Mouse (Mus musculus) CH12.LX (cell line): Measurements from ENCODE around the gene Rhot1. TPM values are rescaled to one million over a fixed set of nuclear protein-coding genes. Genes with fewer than 3 reads are reported as not detected.
A peak's percentile ranks its signal among the peaks of the same experiment; 100 is the strongest.
"Not testable (repeated sequence)": the region's sequence is repeated elsewhere in the genome, so short reads cannot be mapped to it uniquely, and the experiment has no call there.

Experiments
- DNase-seq: peaks from one replicate; pipeline ENCODE4 v3.0.0-alpha.2; 2013; ENCODE audit errors: extremely low read depth
- H3K27ac ChIP-seq: 2 replicates; pipeline ENCODE4 v1.5.1; 2012; ENCODE audit warnings: low read depth, mild to moderate bottlenecking, control low read depth, moderate library complexity; ENCODE audit not compliant: insufficient read depth
- H3K27me3 ChIP-seq: replicated peaks from 2 replicates; pipeline ENCODE3; 2012; ENCODE audit warnings: inconsistent platforms
- H3K36me3 ChIP-seq, 2 experiments: replicated peaks in 1 of 2; 2 replicates each; pipeline versions ENCODE3 to v1.6.1; 2012; ENCODE audit warnings: inconsistent platforms in 1 of 2, low read length in 1 of 2, mild to moderate bottlenecking in 1 of 2, mixed read lengths in 1 of 2, moderate library complexity in 1 of 2; ENCODE audit not compliant: control insufficient read depth in 1 of 2, insufficient read depth in 1 of 2
- H3K4me1 ChIP-seq, 2 experiments: 2 replicates each; pipeline ENCODE4 v1.6.1; 2012; ENCODE audit warnings: inconsistent platforms in 1 of 2, moderate library complexity in 1 of 2; ENCODE audit not compliant: insufficient read depth in 2 of 2, control insufficient read depth in 1 of 2
- H3K4me2 ChIP-seq: 2 replicates; pipeline ENCODE4 v1.6.1; 2012; ENCODE audit warnings: low read depth, mild to moderate bottlenecking, control low read depth; ENCODE audit not compliant: poor library complexity, insufficient read depth, severe bottlenecking
- H3K4me3 ChIP-seq, 3 experiments: fragments of 150-350 bp in 1 of 3; sonication (generic) in 1 of 3; replicated peaks in 1 of 3; 2 replicates each; pipeline versions ENCODE3 to v1.5.1; 2011 to 2012; ENCODE audit warnings: low read depth in 2 of 3, low read length in 2 of 3, mild to moderate bottlenecking in 2 of 3, moderate library complexity in 2 of 3, control low read depth in 1 of 3, improper control_type of control experiment in 1 of 3, inconsistent platforms in 1 of 3, mixed read lengths in 1 of 3; ENCODE audit not compliant: poor library complexity in 1 of 3
- H3K79me2 ChIP-seq: replicated peaks from 2 replicates; pipeline ENCODE4 v1.6.1; 2012; ENCODE audit warnings: mild to moderate bottlenecking, moderate library complexity; ENCODE audit not compliant: control insufficient read depth, poor library complexity, insufficient read depth, severe bottlenecking; ENCODE audit errors: extremely low read depth
- H3K9ac ChIP-seq: 2 replicates; pipeline ENCODE4 v1.6.1; 2012; ENCODE audit warnings: low read depth, mild to moderate bottlenecking, control low read depth, moderate library complexity; ENCODE audit not compliant: insufficient read depth
- H3K9me3 ChIP-seq: replicated peaks from 2 replicates; pipeline ENCODE3; 2012; ENCODE audit warnings: low read length, inconsistent platforms, mixed read lengths
- CHD1 ChIP-seq: IDR thresholded peaks from 2 replicates; pipeline ENCODE4 v1.6.1; 2012; ENCODE audit warnings: low read depth, low read length, improper control_type of control experiment, inconsistent platforms
- CTCF ChIP-seq, 2 experiments: IDR thresholded peaks in 1 of 2; conservative IDR thresholded peaks in 1 of 2; 2 replicates each; pipeline ENCODE4 v1.5.1; 2011 to 2012; ENCODE audit warnings: low read depth in 2 of 2, low read length in 2 of 2, improper control_type of control experiment in 1 of 2, inconsistent platforms in 1 of 2, mild to moderate bottlenecking in 1 of 2, moderate library complexity in 1 of 2
- ELF1 ChIP-seq: IDR thresholded peaks from 2 replicates; pipeline ENCODE4 v1.6.1; 2014; ENCODE audit warnings: low read depth, mild to moderate bottlenecking, inconsistent platforms, low read length, improper control_type of control experiment
- ETS1 ChIP-seq: conservative IDR thresholded peaks from 2 replicates; pipeline ENCODE4 v1.6.1; 2012; ENCODE audit warnings: low read depth, mild to moderate bottlenecking, inconsistent platforms, low read length, improper control_type of control experiment, moderate library complexity
- GABPA ChIP-seq: IDR thresholded peaks from 2 replicates; pipeline ENCODE4 v1.6.1; 2012; ENCODE audit warnings: low read depth, low read length, improper control_type of control experiment, inconsistent platforms; ENCODE audit not compliant: insufficient replicate concordance
- HCFC1 ChIP-seq: IDR thresholded peaks from 2 replicates; pipeline ENCODE4 v1.6.1; 2012; ENCODE audit warnings: low read depth, mild to moderate bottlenecking, inconsistent platforms, low read length, improper control_type of control experiment
- MXI1 ChIP-seq: IDR thresholded peaks from 2 replicates; pipeline ENCODE4 v1.6.1; 2011; ENCODE audit warnings: mild to moderate bottlenecking, low read depth, low read length, improper control_type of control experiment
- POLR2AphosphoS2 ChIP-seq: IDR thresholded peaks from 2 replicates; pipeline ENCODE4 v1.6.1; 2011; ENCODE audit warnings: low read depth, low read length, improper control_type of control experiment
- RAD21 ChIP-seq: IDR thresholded peaks from 2 replicates; pipeline ENCODE4 v1.6.1; 2011; ENCODE audit warnings: low read depth, mild to moderate bottlenecking, low read length, improper control_type of control experiment, moderate library complexity
- RCOR1 ChIP-seq: conservative IDR thresholded peaks from 2 replicates; pipeline ENCODE4 v1.6.1; 2012; ENCODE audit warnings: low read depth, mild to moderate bottlenecking, inconsistent platforms, low read length, improper control_type of control experiment
- SIN3A ChIP-seq: IDR thresholded peaks from 2 replicates; pipeline ENCODE4 v1.6.1; 2012; ENCODE audit warnings: low read length, improper control_type of control experiment, inconsistent platforms
- ZC3H11A ChIP-seq: IDR thresholded peaks from 2 replicates; pipeline ENCODE4 v1.6.1; 2012; ENCODE audit warnings: low read depth, mild to moderate bottlenecking, inconsistent platforms, low read length, improper control_type of control experiment
- ZKSCAN1 ChIP-seq: IDR thresholded peaks from 2 replicates; pipeline ENCODE4 v1.6.1; 2012; ENCODE audit warnings: low read depth, inconsistent platforms, low read length, improper control_type of control experiment, borderline replicate concordance
- ZNF384 ChIP-seq: IDR thresholded peaks from 2 replicates; pipeline ENCODE4 v1.6.1; 2012; ENCODE audit warnings: low read depth, low read length, improper control_type of control experiment, inconsistent platforms
- dilution Hi-C: fragments of 300-500 bp; cut with MboI; formaldehyde crosslinking; loops from 2 replicates; pipeline ENCODE4 v1.14.3; 2020; ENCODE audit warnings: low sequenced_read_pairs; ENCODE audit not compliant: extremely low pct_unique_long_range_greater_than_20kb, extremely low pct_ligation_motif_present
- in situ Hi-C: fragments of 300-500 bp; cut with MboI; formaldehyde crosslinking; loops from 3 replicates; pipeline ENCODE4 v1.14.3; 2019; ENCODE audit warnings: low sequenced_read_pairs, low pct_ligation_motif_present, low pct_unique_long_range_greater_than_20kb, mixed read lengths
- polyA plus RNA-seq: library from polyadenylated mRNA; unstranded; fragments of >175 nt; gene quantifications from 2 replicates; pipeline ENCODE4 v1.2.1, GENCODE M21; 2012; ENCODE audit warnings: low read depth; ENCODE audit not compliant: insufficient read length
- total RNA-seq, 2 experiments: library from RNA; depleted of rRNA; stranded (reverse); fragments of 300-350 nt in 1 of 2; fragments of >200 nt in 1 of 2; gene quantifications; 2 replicates each; pipeline ENCODE4 v1.2.3; 2012 to 2014

The Rhot1 gene
- total and polyA plus RNA-seq, 3 experiments = 33.1 to 73.3 (median 61.0) TPM

- H3K4me1 ChIP-seq = peaks cover 0 to 2% of the 10 kb centered on the region in 2 experiments; a peak in 2 of 4 replicates
- no peak for TF ChIP-seq POLR2AphosphoS2
- TF ChIP-seq ZKSCAN1 = no peak
- no peak for TF ChIP-seq CTCF (conservative IDR thresholded peaks at IDR 0.05 in 1 of 2, IDR thresholded peaks at IDR 0.05 in 1 of 2; ENCODE audit: low read depth in 2 of 2, low read length in 2 of 2)
- TF ChIP-seq ELF1 = no peak
- no peak for TF ChIP-seq MXI1
- no peak for TF ChIP-seq RCOR1
- peaks cover 23 to 73% of the 10 kb centered on the region in 2 experiments for H3K36me3 ChIP-seq
- in situ Hi-C loops (no loop called here), dilution Hi-C loops (no loop called here)
- H3K27me3 ChIP-seq = no peaks in the 10 kb centered on the region
- H3K9me3 ChIP-seq = no peaks in the 10 kb centered on the region
- no peak for DNase-seq
- H3K9ac ChIP-seq = no peak overlapping the region
- H3K4me3 ChIP-seq = no peak overlapping the region
- H3K4me2 ChIP-seq = no peak overlapping the region
- H3K79me2 ChIP-seq = peaks cover 15% of the 10 kb centered on the region
- H3K27ac ChIP-seq = no peak overlapping the region
Measured at GRCm38 (mm10) chr11:80218657-80219293, 10.0 kb downstream of the Rhot1 start.

DNA sequence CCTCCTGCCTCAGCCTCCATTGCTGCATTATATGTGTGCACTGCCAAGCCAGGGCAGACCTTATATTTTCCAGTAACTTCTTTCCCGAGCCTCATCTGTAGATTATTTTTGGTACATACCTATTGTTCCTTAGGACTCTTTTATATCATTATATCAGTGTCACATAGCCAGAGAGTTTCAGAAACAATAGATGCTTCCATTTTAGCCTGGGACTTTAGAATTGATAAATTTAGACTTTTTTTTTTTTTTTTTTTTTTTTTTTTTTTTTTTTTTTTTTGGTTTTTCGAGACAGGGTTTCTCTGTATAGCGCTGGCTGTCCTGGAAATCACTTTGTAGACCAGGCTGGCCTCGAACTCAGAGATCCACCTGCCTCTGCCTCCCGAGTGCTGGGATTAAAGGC, 21.2 kb downstream of the Rhot1 start:
- H3K36me3 ChIP-seq = peaks cover 33 to 76% of the 10 kb centered on the region in 2 experiments
- H3K4me1 ChIP-seq, H3K27me3 ChIP-seq, H3K27ac ChIP-seq, in situ Hi-C loops, H3K4me3 ChIP-seq, H3K79me2 ChIP-seq, DNase-seq, H3K9me3 ChIP-seq, H3K4me2 ChIP-seq, H3K9ac ChIP-seq, dilution Hi-C loops: not testable (repeated sequence)
- peak; percentile 67 for TF ChIP-seq ZNF384

- Histone ChIP-seq H3K79me2 (no peaks in the 10 kb centered on the region), H3K27ac (no peak overlapping the region), H3K36me3 (peaks cover 27 to 73% of the 10 kb centered on the region in 2 experiments), H3K9ac (no peak overlapping the region), H3K27me3 (no peaks in the 10 kb centered on the region), H3K4me1 (no peaks in the 10 kb centered on the region), H3K4me2 (no peak overlapping the region), H3K4me3 (no peak overlapping the region), H3K9me3 (no peaks in the 10 kb centered on the region)
- in situ Hi-C loops (no loop called here), dilution Hi-C loops (no loop called here)
- TF ChIP-seq CHD1 (no peak), ETS1 (no peak), SIN3A (no peak), POLR2AphosphoS2 (no peak), RAD21 (no peak), HCFC1 (no peak), GABPA (no peak), ZC3H11A (no peak)
- DNase-seq = no peak
Measured at GRCm38 (mm10) chr11:80237278-80237677, 28.5 kb downstream of the Rhot1 start.
